Mouse (Mus musculus): ENCODE measurements at regions not wholly inside any gene's neighbourhood (a gene's known extent, or its start where the extent isn't known, plus 50 kb on each side); places are given as distances from the start of the nearest gene placed in this dataset.

DNA sequence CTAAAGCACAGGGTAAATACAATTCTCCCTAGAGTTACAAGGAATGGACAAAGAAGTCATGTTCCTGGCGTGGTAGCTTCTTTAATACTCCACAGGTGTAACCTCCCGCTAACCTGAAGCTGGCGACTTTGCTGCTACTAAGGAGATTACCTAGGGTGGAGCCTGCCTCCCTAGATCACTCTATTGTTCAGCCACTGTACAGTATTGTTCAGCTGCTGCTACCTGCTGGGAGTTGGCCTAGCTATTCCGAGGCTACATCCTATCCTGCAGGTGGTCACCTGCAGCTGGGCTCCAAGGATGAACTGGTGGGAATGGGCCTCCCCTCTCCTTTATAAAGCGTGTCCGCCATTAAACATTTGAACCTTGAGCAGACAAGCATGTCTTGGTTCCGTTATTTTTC is 183.8 kb upstream of the Slc39a10 start:
- DNase-seq: no peak

DNA sequence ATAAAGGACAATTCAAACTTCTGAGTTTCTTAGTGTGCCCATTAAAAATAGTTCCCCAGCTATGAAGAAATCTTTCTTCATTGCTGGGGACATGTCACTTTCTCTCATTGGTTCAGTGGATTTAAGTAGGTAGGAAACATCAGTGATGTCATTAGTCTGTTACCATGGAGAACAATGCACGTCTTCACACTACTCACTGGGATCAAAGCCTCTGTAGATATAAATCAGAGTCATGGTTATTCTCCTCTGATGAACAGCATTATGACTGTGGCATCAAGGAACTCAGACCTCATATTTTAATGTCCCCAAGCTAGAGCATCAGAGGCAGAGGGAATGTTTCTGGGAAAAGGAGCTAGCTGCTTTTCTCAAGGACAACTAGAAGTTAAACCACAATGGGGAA is 165.5 kb upstream of the Slc39a10 start:
- DNase-seq: no peak

DNA sequence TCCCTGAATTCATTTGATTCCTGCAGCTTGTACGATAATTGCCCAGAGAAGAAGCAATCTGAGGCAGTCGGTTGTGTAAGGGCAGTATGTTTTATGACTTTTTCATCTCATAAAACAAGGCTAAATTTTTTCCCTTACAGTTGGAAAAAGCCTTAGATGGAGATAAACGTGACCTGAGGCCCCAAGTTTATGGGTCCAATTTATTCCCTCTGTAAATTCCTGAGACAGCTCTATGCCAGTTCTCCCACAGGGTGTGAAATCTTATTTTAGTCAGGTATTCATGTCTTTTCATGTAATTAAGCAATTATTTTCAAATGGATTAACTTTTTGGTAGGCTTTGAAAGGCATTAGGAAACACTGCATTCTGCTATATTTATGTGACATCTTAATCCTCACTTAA is 164.7 kb upstream of the Slc39a10 start:
- no peak for DNase-seq

DNA sequence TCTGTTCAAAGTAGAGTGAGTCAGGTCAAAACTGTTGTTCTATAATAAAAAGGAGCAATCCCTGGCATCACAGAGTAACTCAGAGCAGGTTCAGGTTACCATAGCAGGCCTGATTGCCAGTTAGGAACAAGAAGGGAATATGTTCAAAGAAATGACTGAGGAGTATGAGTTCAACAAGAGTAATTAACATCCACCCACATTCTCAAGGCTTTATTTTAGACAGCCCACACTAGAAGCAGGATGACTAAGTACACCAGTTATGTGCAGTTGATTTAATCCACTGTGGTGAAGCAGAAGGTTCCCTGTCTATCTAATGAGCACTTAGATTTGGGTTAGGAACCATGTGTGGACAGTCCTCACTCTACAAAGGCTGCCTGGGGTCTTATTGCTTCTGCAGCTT is 158.5 kb upstream of the Slc39a10 start:
- DNase-seq: no peak

DNA sequence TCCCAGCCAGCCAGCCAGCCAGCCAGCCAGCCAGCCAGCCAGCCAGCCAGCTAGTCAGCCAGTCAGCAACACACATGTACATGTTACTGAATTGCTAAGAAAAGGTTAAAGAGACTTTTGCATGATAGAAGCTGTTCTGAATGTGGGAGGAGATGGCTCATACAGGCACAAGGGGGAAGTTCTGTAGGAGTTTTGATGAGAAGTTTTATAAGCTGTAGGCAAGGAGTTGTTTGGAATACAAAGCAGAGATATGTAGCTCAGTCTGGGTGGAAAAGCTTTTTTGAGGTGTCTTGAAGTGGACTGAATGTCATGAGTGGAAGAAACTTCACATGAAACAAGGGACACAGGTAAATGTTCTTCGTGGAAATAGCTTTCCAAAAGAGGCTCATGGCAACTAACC is 157.8 kb upstream of the Slc39a10 start:
- no peak for DNase-seq

DNA sequence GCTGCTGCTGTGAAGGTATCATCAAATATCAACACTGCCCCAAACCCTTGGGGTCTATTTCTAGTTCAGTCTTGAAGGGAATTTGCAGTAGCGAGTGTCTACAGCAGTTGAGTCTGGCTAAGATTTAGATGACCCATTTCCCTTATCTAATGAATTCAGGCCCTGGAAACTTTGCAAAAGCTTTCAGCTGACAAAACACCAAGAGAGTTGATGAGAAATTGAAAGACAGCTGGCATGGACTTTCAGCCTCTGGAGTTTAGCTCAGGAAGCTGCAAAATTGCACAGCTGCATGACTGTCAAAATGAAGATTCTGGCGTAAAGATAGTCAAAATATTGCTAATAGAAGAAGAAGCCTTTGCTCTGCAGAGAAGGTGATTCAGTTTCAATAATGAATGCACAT is 144.9 kb upstream of the Slc39a10 start:
- DNase-seq: no peak

DNA sequence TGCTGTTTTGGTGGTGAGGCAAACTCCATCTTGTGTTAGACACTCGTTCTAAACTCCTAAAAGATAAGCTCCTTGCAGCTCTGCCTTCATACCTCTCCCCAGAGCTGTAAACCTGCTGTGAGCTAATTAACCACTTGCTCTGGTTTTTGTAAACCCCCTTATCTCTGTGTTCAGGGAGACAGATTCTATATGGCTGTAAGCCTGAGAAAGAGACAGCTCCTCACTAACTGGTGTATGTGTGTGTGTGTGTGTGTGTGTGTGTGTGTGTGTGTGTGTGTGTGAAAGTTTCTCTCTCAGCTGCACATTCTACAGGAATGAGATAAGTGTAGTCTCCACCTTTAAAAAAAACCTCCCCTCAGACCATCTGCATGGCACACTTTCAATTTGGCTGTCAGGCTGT is 126.7 kb upstream of the Slc39a10 start:
- DNase-seq: no peak

DNA sequence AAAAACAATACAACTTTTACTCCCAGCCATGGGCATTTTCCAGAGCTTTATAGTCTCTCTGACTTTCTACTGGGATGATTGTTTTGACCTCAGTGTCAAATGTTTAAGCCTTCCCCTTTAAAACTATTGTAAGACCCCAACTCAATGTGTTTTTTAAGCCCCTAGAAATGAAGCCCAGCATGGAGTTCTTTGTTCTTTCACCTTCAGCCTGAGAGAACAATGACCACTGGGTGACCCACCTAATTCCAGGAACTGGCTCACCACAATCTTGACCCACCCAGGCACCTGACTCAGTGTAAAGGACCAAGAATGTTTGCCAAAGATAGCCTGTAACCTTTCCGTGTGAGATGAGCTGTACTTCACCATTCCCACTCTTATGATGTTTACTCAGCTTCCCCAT is 121.9 kb upstream of the Slc39a10 start:
- DNase-seq: no peak

DNA sequence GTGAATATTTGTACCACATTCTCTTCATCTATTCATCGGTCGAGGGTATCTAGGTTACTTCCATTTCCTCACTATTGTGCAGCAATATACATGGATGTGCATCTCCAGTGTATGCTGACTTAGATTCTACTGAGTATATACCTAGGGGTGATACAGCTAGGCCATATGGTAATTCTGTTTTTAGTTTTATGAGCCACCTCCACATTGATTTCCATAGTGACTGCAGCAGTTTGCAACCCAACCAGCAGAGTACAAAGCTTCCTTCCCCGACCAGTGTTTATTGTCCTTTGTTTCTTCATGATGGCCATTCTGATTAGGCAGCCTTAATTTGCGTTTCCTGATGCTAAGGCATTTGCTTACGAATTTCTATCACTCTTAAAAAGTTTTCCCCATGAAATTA is 111.1 kb upstream of the Slc39a10 start:
- DNase-seq: no peak

DNA sequence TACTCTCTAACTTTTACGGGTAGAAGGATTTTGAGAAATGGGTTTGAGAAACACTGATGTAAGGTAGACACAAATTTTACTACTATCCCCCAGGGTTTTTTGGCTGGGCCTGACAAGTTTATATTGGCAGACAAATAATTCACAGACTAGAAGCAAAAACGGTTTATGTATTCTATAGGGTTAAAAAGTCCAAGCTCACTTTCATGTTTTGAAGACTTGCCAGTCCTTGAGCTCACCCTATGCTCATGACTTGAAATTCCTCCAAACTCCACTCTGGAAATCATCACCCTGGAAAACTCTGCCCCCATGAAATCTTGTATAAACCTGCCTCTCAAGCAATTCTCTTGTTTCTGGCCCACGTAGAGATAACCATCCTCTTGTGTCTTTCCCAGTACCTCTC is 106.7 kb upstream of the Slc39a10 start:
- DNase-seq: no peak

DNA sequence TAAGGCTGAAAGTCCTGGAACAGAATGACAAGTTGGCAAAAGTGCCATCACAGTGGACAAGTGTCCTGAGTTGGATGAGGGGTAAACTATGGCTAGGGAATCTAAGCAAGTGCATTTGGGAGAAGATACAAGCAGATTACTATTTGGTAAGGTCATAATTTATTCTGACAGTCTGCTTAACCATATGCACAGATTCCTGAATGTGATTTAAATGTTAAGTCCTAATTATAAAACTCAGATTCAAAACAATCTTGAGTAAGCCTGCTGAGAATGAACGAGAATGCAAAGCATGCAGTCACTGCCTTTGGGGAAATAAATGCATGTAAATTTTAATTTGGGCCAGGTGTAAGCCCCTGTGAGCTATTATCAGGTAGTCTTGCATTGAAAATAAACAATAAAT is 93.3 kb upstream of the Slc39a10 start:
- no peak for DNase-seq

DNA sequence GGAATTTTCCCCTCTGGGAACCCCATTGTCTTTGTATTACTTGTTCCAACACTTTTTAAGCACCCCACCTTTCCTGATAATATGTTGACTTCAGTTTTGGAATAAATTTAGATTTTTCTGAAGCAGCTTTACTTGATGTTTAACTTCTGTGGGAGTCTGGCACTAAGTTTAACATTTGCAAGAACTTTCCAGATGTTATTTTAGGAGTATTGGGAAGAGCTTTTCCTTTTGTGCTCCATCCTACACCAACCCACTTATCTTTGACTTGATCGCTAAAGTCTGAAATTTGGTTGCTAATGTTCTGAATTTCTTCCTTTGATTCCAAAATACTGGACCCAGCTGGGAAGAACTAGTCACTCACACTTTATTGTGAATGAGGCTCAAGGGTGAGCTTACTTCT is 90.4 kb upstream of the Slc39a10 start:
- no peak for DNase-seq

DNA sequence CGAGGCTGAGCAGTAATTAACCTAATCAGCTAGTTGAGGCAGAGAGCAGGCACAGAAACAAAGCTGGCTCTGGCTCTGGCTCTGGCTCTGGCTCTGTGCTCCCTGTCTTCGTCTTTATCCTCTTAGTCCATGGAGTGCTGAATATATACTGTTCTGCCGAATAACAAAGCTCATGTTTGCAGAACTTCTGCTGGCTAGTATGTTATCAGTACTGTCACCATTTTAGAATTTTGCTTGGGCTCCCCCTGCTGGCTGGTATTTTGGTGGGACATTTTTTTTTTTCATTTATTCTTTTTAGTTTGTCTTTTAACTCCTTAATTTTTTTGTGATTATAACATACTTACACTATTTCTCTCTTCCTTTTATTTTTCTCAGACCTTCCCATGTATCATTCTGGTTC is 77.8 kb upstream of the Slc39a10 start:
- DNase-seq: peak; percentile 57

DNA sequence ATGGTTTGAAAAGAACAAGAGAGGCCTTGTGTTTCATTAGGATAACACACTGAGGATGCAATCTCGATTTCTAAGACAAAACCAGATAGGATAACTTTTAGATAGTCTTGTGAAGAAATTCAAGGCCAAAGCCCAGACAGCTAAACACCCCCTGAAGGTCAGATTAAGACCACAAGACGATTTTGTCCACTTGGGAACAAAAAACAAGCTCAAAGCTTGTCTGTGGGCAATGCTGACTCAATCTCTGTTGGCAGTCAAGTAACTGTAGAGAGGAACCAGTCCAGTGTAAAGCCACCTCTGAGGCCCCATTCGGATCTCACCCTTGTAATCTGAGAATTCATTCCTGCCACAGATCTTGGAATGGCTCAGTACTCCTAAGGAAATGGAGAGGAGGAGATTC is 75.7 kb upstream of the Slc39a10 start:
- DNase-seq: no peak

DNA sequence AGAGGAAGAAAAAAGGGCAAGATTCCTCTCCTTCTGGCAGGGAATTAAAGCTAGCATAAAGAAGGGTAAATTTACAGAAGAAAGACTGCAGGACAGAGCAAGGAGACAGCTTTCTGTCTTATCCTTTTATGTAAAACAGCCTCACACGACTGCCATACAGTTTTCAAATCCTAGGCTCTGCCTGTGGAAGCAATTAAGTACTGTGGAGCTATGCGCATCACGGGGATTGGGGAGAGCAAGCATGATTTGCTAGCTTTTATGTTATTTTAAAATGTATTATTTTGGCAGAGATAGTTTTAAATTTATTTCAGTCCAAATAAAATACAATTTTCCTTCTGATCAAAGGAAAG is 74.2 kb upstream of the Slc39a10 start:
- DNase-seq: no peak

DNA sequence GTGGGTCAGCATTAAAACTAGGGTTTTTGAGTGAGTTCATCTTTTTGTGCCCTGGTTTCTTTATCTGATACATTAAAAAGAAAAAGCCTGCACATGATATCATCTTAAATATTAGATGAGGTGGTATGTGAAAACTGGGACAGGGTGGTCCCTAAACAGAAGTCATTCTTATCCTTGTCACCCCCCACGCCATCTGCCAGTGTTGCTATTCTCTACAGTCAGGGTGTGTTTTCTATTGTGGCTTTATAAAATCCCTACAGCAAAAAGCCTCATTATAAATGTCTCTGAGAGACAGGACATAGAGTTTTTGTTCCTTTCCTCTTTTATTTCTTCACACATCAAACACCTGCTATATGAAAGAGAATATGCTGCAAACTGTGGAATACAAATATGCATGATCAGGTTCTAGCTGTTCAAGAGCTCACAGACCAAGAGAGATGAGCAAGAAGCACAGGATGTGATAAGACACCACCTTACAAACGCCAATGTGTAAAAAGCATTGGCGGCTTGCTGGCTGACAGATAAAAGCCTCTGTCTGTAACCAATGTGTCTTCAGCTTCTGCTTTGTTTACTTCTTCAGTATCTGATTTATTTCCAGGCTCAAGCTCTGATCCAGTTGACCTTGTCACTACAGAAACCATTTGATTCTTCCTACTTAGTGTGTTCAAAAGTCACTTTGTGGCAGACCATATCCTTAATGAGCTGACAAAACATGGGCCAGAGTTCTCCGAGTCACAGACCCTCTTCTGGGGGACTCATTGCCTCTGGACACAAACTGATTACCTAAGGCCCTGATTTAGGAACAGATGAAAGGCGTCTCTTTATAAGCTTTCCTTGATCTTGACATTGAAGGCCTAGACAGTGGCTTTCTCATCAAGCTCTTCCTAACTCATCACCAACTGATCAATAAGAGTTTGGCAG is 73.6 kb upstream of the Slc39a10 start:
- no peak for DNase-seq

DNA sequence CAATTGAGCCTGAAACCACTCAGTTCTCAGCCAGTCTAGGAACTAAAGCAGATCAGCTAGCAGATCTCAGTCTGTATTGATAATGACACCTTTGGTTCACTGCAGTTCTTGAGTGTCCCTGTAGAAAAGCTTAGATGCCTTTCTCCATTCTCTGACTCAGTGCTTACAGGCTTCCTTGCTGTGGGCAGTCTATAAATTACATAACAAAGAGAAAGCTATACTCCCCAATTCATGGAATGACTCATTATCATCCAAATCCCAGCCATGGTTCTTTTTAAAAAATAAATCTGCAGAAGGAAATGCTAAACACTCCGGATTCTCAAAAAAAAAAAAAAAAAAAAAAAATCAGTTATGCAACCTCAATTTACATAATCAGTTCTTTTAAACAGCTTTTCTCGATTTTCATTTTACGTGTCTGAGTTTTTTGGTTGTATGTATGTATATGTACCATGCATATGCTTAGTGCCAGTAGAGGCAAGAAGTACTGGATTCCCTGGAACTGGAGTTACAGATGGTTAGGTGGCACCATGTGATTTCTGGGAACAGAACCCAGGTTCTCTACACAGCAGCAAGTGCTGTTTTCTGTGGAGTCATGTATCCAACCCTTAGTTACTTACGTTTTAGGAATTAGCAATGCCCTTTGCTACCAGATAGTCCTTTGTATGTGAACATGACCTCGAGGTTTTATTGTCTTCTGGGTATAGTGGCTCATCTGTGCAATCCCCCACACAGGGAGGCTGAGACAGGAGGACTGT is 71.5 kb upstream of the Slc39a10 start:
- no peak for DNase-seq
